Mouse (Mus musculus) kidney, embryonic 14.5 days (tissue): Measurements from ENCODE around the gene Tpp2. TPM values are rescaled to one million over a fixed set of nuclear protein-coding genes. Genes with fewer than 3 reads are reported as not detected.
"Not testable (repeated sequence)": the region's sequence is repeated elsewhere in the genome, so short reads cannot be mapped to it uniquely, and the experiment has no call there.

ENCODE experiments used
- ATAC-seq: fragments of 200-750 bp; cut with Nextera tagmentation; 2 replicates; pipeline ENCODE4 v1.8.0; 2017; ENCODE audit warnings: moderate number of reproducible peaks, mild to moderate bottlenecking, moderate TSS enrichment, moderate library complexity; ENCODE audit not compliant: low FRiP score, low TSS enrichment
- H3K27ac ChIP-seq: fragments of 300-500 bp; sonication (generic); 2 replicates; pipeline ENCODE4 v1.5.1; 2014; ENCODE audit warnings: low read depth, mild to moderate bottlenecking, low read length, moderate library complexity, mixed read lengths
- H3K27me3 ChIP-seq: fragments of 300-500 bp; sonication (generic); 2 replicates; pipeline ENCODE4 v1.6.1; 2014; ENCODE audit warnings: mild to moderate bottlenecking, low read length; ENCODE audit not compliant: control insufficient read depth, insufficient read depth
- H3K36me3 ChIP-seq: fragments of 300-500 bp; sonication (generic); 2 replicates; pipeline ENCODE4 v1.6.1; 2014; ENCODE audit warnings: low read length, mixed read lengths; ENCODE audit not compliant: control insufficient read depth, insufficient read depth
- H3K4me1 ChIP-seq: fragments of 300-500 bp; sonication (generic); 2 replicates; pipeline ENCODE4 v1.6.1; 2014; ENCODE audit warnings: low read length, mixed read lengths; ENCODE audit not compliant: control insufficient read depth, insufficient read depth
- H3K4me2 ChIP-seq: fragments of 300-500 bp; sonication (generic); replicated peaks from 2 replicates; pipeline ENCODE4 v1.6.1; 2014; ENCODE audit warnings: low read depth, mild to moderate bottlenecking, low read length
- H3K4me3 ChIP-seq: fragments of 300-500 bp; sonication (generic); 2 replicates; pipeline ENCODE4 v1.5.1; 2014; ENCODE audit warnings: mild to moderate bottlenecking, low read length
- H3K9ac ChIP-seq: fragments of 300-500 bp; sonication (generic); 2 replicates; pipeline ENCODE4 v1.6.1; 2014; ENCODE audit warnings: low read depth, mild to moderate bottlenecking, low read length, moderate library complexity
- H3K9me3 ChIP-seq: fragments of 300-500 bp; sonication (generic); 2 replicates; pipeline ENCODE4 v1.6.1; 2016; ENCODE audit warnings: low read length; ENCODE audit not compliant: control insufficient read depth
- WGBS: fragments of 180-500 bp; shearing (Covaris S2); extraction: QIAGEN DNeasy Blood & Tissue Kit; methylation state at CpG from one replicate; pipeline ENCODE4 v1.1.7; 2014; 5-methylcytosine and 5-hydroxymethylcytosine counted together
- microRNA-seq: library from miRNA; unstranded; fragments of <30 nt; microRNA quantifications from one replicate; pipeline ENCODE4, GENCODE M21; 2016
- polyA plus RNA-seq: library from polyadenylated mRNA; unstranded; fragments of >200 nt; fragmentation: Nextera tagmentation; extraction: Ambion mirVana; gene quantifications from 2 replicates; pipeline ENCODE4 v1.2.1, GENCODE M21; 2014

Gene Tpp2
- polyA plus RNA-seq, 1 experiment from 2014 or later, result 63.0 TPM

DNA sequence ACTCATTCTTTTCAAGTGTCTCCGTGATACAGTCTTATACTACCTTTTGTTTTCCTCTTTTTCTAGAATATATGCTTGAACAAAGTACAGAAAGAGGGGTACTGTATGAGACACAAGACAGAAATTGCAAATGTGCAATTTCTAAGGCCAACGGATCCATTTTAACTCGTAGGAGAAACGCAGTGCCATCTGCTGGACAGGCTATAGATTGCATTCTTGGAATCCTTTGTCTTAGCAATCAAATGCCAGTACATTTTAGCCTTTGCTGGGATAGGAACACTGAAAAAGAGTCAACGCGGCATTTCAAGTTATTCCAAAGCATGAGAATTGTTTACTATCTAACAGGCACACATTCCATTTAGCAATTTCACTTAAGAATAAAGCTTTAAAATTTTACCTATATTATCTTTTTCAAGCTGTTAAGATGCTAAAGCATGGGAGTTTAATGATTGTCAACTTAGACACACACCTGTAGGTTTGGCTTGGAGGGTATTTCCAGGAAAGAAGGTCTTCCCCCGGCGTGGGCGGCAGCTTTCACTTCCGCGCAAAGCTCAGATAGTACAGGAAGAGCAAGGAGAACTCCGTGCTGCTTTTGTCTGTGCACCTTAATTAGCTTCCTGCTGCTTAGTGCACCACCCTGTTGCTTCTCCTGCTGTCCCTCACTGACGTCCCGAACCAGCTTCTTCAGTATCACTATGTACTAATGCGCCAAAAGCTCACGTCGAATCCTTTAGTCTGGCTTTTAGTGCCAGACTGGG, 108.5 kb downstream of the Tpp2 start:
- ATAC-seq, result peak; percentile 81
- H3K9me3 ChIP-seq, result no peaks in the 10 kb centered on the region
- H3K4me1 ChIP-seq, result no peaks in the 10 kb centered on the region
- H3K9ac ChIP-seq, result peak overlapping the region; percentile 60
- under 1% methylated on average over 17 of the region's 17 CpGs for WGBS
- H3K4me3 ChIP-seq, result peak overlapping the region; percentile 48
- peak overlapping the region; percentile 78 for H3K4me2 ChIP-seq
- no peaks in the 10 kb centered on the region for H3K27me3 ChIP-seq
- no peak overlapping the region for H3K27ac ChIP-seq
- no peaks in the 10 kb centered on the region for H3K36me3 ChIP-seq

DNA sequence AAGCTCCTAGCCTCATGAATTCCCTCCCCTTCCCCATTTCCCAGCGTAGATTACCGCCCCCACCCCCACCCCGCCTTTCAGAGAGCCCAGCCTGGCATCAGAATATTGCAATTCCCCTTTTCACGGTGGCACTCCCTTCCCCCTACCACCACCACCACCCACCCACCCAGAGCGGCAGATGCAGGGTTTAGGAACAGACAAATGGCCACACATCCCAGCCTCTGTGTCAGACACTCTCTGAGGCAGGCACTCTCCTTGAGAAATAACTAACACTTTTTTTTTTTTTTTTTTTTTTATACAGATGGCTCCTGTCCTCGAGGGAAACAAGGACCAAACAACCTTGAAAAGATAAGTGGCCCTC, 109.1 kb downstream of the Tpp2 start:
- Histone ChIP-seq H3K27me3 (no peaks in the 10 kb centered on the region), H3K27ac (no peak overlapping the region), H3K9me3 (no peaks in the 10 kb centered on the region), H3K4me2 (peak overlapping the region; percentile 78), H3K36me3 (no peaks in the 10 kb centered on the region), H3K9ac (peak overlapping the region; percentile 60; the same call in 1 of the 2 replicates), H3K4me1 (no peaks in the 10 kb centered on the region), H3K4me3 (peak overlapping the region; percentile 48)
- ATAC-seq, result peak; percentile 61
- 1% methylated on average over 6 of the region's 6 CpGs for WGBS

DNA sequence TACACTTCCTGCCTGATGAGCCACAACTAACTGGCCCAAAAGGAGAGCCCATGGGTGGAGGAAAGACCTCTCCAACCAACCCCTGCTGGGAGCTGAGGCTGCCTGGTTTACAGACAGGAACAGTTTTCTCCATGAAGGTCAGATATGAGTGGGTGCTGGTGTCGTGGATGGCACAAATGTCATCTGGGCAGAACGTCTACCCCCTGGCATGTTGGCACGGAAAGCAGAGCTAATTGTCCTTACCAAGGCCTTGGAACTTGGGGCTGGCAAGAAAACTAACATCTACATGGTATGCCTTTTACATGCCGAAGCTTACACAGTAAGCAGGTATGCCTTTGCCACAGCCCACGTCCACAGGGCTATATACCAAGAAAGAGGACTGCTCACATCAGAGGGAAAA, 112.2 kb downstream of the Tpp2 start:
- H3K27me3 ChIP-seq, H3K27ac ChIP-seq, H3K4me2 ChIP-seq, H3K36me3 ChIP-seq, H3K9me3 ChIP-seq, H3K9ac ChIP-seq, ATAC-seq, H3K4me1 ChIP-seq, H3K4me3 ChIP-seq: not testable (repeated sequence)
- WGBS, result 92% methylated on average over 5 of the region's 5 CpGs

DNA sequence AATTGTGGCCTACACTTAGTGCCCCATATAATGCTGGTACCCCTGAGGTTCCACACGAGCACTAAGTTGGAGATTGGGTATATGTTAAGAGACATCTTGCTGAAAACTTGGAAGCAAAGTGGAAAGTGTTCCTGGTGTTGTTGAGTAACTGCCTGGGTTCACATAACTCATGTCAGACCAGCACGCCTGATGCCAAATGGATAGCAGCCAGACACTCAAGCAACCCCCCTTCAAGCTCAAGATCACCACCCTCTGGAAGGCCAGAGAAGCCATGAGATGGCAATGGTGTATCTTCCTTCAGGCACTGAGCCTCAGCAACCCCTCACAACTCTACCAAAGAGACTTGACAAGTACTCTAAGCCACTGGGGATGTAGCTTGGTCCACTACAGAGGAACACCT, 113.1 kb downstream of the Tpp2 start:
- Histone ChIP-seq H3K36me3 (no peaks in the 10 kb centered on the region), H3K27ac (no peak overlapping the region), H3K4me1 (no peaks in the 10 kb centered on the region), H3K27me3 (no peaks in the 10 kb centered on the region), H3K4me2 (no peak overlapping the region), H3K9ac (no peak overlapping the region), H3K9me3 (no peaks in the 10 kb centered on the region), H3K4me3 (no peak overlapping the region)
- 68% methylated on average over 2 of the region's 2 CpGs for WGBS
- no peak for ATAC-seq

Small RNAs within 50 kb of the gene (microRNA-seq; reads per million reads assigned to microRNA genes)
- gene Gm24180, result not detected

Other genes with a start within 250 kb of the Tpp2 start
- 2.4 and 3.1 TPM in 2 replicates for gene 1500015O10Rik, start 203.0 kb upstream of the Tpp2 start, polyA plus RNA-seq
- 20.4 and 25.0 TPM in 2 replicates for gene Uxs1, start 105.8 kb upstream of the Tpp2 start, polyA plus RNA-seq
- gene Mettl21c, start 86.4 kb downstream of the Tpp2 start, polyA plus RNA-seq, result 0.41 and 0.43 TPM in 2 replicates
- gene Gm8251, start 128.3 kb downstream of the Tpp2 start, polyA plus RNA-seq, result 0.09 and 0.14 TPM in 2 replicates
- gene Tex30, start 168.8 kb downstream of the Tpp2 start, polyA plus RNA-seq, result 104 and 122 TPM in 2 replicates
- gene Kdelc1, start 185.2 kb downstream of the Tpp2 start, polyA plus RNA-seq, result 66.4 and 78.0 TPM in 2 replicates
- gene Bivm, start 185.3 kb downstream of the Tpp2 start, polyA plus RNA-seq, result 16.4 and 24.1 TPM in 2 replicates
- gene Ercc5, start 214.1 kb downstream of the Tpp2 start, polyA plus RNA-seq, result 12.7 and 23.2 TPM in 2 replicates